ENCODE assay signal across 8 mouse cellular contexts in the genomic region with DNA sequence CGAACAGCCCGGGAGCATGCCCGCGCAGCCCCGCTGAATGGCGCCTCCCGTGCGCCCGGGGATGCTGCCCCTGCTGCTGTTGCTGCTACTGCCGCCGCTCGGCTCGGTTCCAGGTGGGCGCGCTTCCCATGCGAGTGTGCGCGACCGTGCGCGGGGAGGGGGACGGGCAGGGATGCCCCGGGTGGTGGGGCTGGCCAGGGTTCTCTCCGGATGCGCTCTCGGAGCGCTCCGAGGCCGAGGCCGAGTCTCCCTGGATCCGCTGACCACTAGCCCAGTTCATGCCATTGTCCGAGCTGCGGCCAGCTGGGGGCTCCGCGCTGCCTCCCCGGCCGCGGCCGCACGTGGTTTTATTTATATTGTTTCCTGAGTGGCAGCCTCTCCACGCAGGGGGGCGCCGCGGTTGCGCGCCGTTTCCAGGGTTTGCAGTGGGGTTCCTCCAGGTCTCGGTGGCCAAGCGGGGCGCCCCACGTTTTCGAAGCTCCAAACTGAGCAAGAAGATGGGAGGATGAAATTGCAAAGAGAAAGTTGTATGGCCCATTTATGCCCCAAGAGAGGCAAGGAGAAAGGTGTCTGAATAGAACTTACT. TPM values are rescaled to one million over a fixed set of nuclear protein-coding genes. Genes with fewer than 3 reads are reported as not detected.
A peak's percentile ranks its signal among the peaks of the same experiment; 100 is the strongest.
DNase-seq lines count a peak whose midpoint lies in the region; ATAC-seq and TF ChIP-seq lines count a peak whose summit lies in the region.

No protein-coding gene starts in this region.

- intact Hi-C loops in heart, postnatal 10 days (cut with DNase I): loop anchor here (2.0 to 5.0 kb wide), 2 partner anchors 40 to 77 kb away; no protein-coding TSS in a partner anchor

- H3K36me3 ChIP-seq in ES-E14 (ENCODE audit: control insufficient read depth, insufficient read depth, low read length, poor library complexity, severe bottlenecking): no peaks in the 10 kb centered on the region
- H3K36me3 ChIP-seq in embryonic facial prominence, embryonic 15.5 days: no peaks in the 10 kb centered on the region
- no peaks in the 10 kb centered on the region for H3K36me3 ChIP-seq in lung, postnatal 0 days (ENCODE audit: insufficient read depth, low read length)

- 0 out of 2 replicates have a peak, but pooled peaks have one; percentile 10 for TF ChIP-seq CTCF in lung, postnatal 0 days (IDR thresholded peaks at IDR 0.05)

- H3K27me3 ChIP-seq in embryonic facial prominence, embryonic 15.5 days: no peaks in the 10 kb centered on the region
- peaks cover 14% of the 10 kb centered on the region; the same call in 1 of the 2 replicates for H3K27me3 ChIP-seq in lung, postnatal 0 days (replicated peaks; ENCODE audit: insufficient read depth, low read length)

- DNase-seq in ES-E14 (ENCODE audit: low read depth, low spot score): no peak
- DNase-seq in adrenal gland, postnatal 36 days: peak; percentile 53 to 72
- DNase-seq in heart, postnatal 10 days: peak; percentile 42 to 61
- peak; percentile 72 to 77 for DNase-seq in layer of hippocampus, postnatal 10 days (ENCODE audit: low spot score in 2 of 2)
- DNase-seq in lung, postnatal 0 days (ENCODE audit: low spot score): peak; percentile 24
- peak; percentile 12 to 30 for DNase-seq in right cerebral cortex, postnatal 36 days (ENCODE audit: low spot score in 2 of 2)

- no peak for TF ChIP-seq EP300 in lung, postnatal 0 days (IDR thresholded peaks at IDR 0.05)

- H3K4me1 ChIP-seq in ES-E14 (ENCODE audit: control insufficient read depth in 2 of 2, insufficient read depth in 2 of 2, low read length in 2 of 2, poor library complexity in 1 of 2): peaks cover 5 to 10% of the 10 kb centered on the region in 2 experiments
- peaks cover 16% of the 10 kb centered on the region for H3K4me1 ChIP-seq in embryonic facial prominence, embryonic 15.5 days
- no peaks in the 10 kb centered on the region for H3K4me1 ChIP-seq in lung, postnatal 0 days (ENCODE audit: insufficient read depth, low read depth, low read length)

- H3K9me3 ChIP-seq in ES-E14 (ENCODE audit: control insufficient read depth, insufficient read depth, low read depth, low read length): no peaks in the 10 kb centered on the region
- H3K9me3 ChIP-seq in embryonic facial prominence, embryonic 15.5 days (replicated peaks): no peaks in the 10 kb centered on the region
- no peaks in the 10 kb centered on the region for H3K9me3 ChIP-seq in lung, postnatal 0 days (ENCODE audit: low read length)

- peak overlapping the region; percentile 99 for H3K4me2 ChIP-seq in embryonic facial prominence, embryonic 15.5 days (replicated peaks)
- peak overlapping the region; percentile 100 for H3K4me2 ChIP-seq in lung, postnatal 0 days (replicated peaks; ENCODE audit: low read depth, low read length)

- peak overlapping the region; percentile 78 to 86 for H3K4me3 ChIP-seq in ES-E14 (ENCODE audit: insufficient read depth in 1 of 2, low read depth in 1 of 2, low read length in 2 of 2, poor library complexity in 1 of 2, severe bottlenecking in 1 of 2)
- peak overlapping the region; percentile 71 for H3K4me3 ChIP-seq in embryonic facial prominence, embryonic 15.5 days (replicated peaks)
- H3K4me3 ChIP-seq in lung, postnatal 0 days (ENCODE audit: low read depth, low read length): peak overlapping the region; percentile 61

- H3K9ac ChIP-seq in ES-E14 (ENCODE audit: insufficient read depth, low read depth, low read length, poor library complexity, severe bottlenecking): peak overlapping the region; percentile 66
- peak overlapping the region; percentile 70 for H3K9ac ChIP-seq in embryonic facial prominence, embryonic 15.5 days
- 0 out of 2 replicates have a peak overlapping the region, but pooled peaks have one; percentile 16 for H3K9ac ChIP-seq in lung, postnatal 0 days (replicated peaks; ENCODE audit: low read depth)

- WGBS in embryonic facial prominence, embryonic 15.5 days: under 1% methylated on average over 51 of the region's 52 CpGs
- under 1% methylated on average over 41 of the region's 52 CpGs for WGBS in lung, postnatal 0 days

- H3K27ac ChIP-seq in ES-E14 (ENCODE audit: insufficient read depth, low read depth, low read length, poor library complexity, severe bottlenecking): no peak overlapping the region; the same call in 1 of the 2 replicates
- peak overlapping the region; percentile 79 for H3K27ac ChIP-seq in embryonic facial prominence, embryonic 15.5 days (replicated peaks)
- H3K27ac ChIP-seq in lung, postnatal 0 days (ENCODE audit: low read length): no peak overlapping the region

- in situ Hi-C loops in ES-E14 (cut with MboI; ENCODE audit: low sequenced_read_pairs in 2 of 2, unreplicated experiment in 2 of 2): no loop called here

- ATAC-seq in embryonic facial prominence, embryonic 15.5 days (ENCODE audit: insufficient number of reproducible peaks, low FRiP score, low TSS enrichment, low read depth): peak; percentile 78
- peak; percentile 44 for ATAC-seq in lung, postnatal 0 days
- no peak for ATAC-seq in erythroid progenitor cell, adult 5-6 weeks (replicated peaks; ENCODE audit: low FRiP score, poor library complexity, severe bottlenecking)

TF ChIP-seq in ES-E14, 5 proteins besides CTCF, POLR2A, EP300 and RAD21:
- TF ChIP-seq HCFC1 (IDR thresholded peaks at IDR 0.05; ENCODE audit: borderline replicate concordance, insufficient read depth, low read length): 0 out of 2 replicates have a peak, but pooled peaks have one; percentile 34
- no peak for TF ChIP-seq CHD2 (IDR thresholded peaks at IDR 0.05; ENCODE audit: low read depth, low read length)

RNA-seq across cellular contexts. Expression of a gene that starts 0.8 kb away (rescaled TPM):
- total RNA-seq in ES-E14 (2012; rRNA removed): 28.8 and 31.1 TPM in 2 replicates
- under 1 TPM; 0.17 to 0.33 TPM for total RNA-seq in adrenal gland, postnatal 36 days (2021)
- polyA plus RNA-seq in embryonic facial prominence, embryonic 15.5 days (2015; fragmentation: Nextera tagmentation; extraction: Ambion mirVana): 1.1 and 1.2 TPM in 2 replicates
- under 1 TPM; 0.22 TPM for total RNA-seq in heart, postnatal 10 days (2021)
- total RNA-seq in layer of hippocampus, postnatal 10 days (2021): under 1 TPM; 0.56 to 0.80 TPM
- 0.04 and 0.10 TPM in 2 replicates for polyA plus RNA-seq in lung, postnatal 0 days (2015; fragmentation: Nextera tagmentation; extraction: Ambion mirVana)
- not detected in 2 replicates for total RNA-seq in erythroid progenitor cell, adult 5-6 weeks (2015; ENCODE audit: low replicate concordance)
- total RNA-seq in erythroid progenitor cell, adult 5-6 weeks (2017; ENCODE audit: low replicate concordance): not detected in 2 replicates

Comparison
In these comparisons a context has a peak if more than half of its experiments do, and no peak if none do; other contexts are left out.
1. H3K9ac ChIP-seq: peak in every context shown above with its lines; median percentile 70 in embryonic facial prominence, embryonic 15.5 days; 66 in ES-E14; 16 in lung, postnatal 0 days.
2. RNA of a gene that starts 0.8 kb away (total RNA-seq): 28.8 to 31.1 TPM in ES-E14; 0.56 to 0.80 TPM in layer of hippocampus, postnatal 10 days, 0.17 to 0.33 TPM in adrenal gland, postnatal 36 days, 0.22 TPM in heart, postnatal 10 days and not detected in erythroid progenitor cell, adult 5-6 weeks; every median in the first group is over 10 times any median in the second.
3. Peak in every context shown above with its lines, with median percentiles within 50 percentile points of each other: H3K4me3 ChIP-seq.